In genomic region chr2:131351968-131352746, GRCm38 (mm10) we compare ENCODE assay signal across 8 mouse cellular contexts. TPM values are rescaled to one million over a fixed set of nuclear protein-coding genes. Genes with fewer than 3 reads are reported as not detected.
DNase-seq lines count a peak whose midpoint lies in the region; ATAC-seq and TF ChIP-seq lines count a peak whose summit lies in the region.

No protein-coding gene starts in this region.

- peak overlapping the region; percentile 94 for H3K4me3 ChIP-seq in kidney, embryonic 14.5 days (ENCODE audit: low read length)
- H3K4me3 ChIP-seq in hindbrain, postnatal 0 days (ENCODE audit: low read length) = peak overlapping the region; percentile 96
- H3K4me3 ChIP-seq in midbrain, embryonic 12.5 days = peak overlapping the region; percentile 86

- no peaks in the 10 kb centered on the region for H3K36me3 ChIP-seq in kidney, embryonic 14.5 days (ENCODE audit: control insufficient read depth, insufficient read depth, low read length)
- no peaks in the 10 kb centered on the region for H3K36me3 ChIP-seq in hindbrain, postnatal 0 days (ENCODE audit: insufficient read depth, low read length)
- no peaks in the 10 kb centered on the region for H3K36me3 ChIP-seq in midbrain, embryonic 12.5 days

- H3K9me3 ChIP-seq in kidney, embryonic 14.5 days (ENCODE audit: control insufficient read depth, low read length) = no peaks in the 10 kb centered on the region
- H3K9me3 ChIP-seq in hindbrain, postnatal 0 days (ENCODE audit: low read length) = no peaks in the 10 kb centered on the region
- H3K9me3 ChIP-seq in midbrain, embryonic 12.5 days = no peaks in the 10 kb centered on the region

- WGBS in kidney, embryonic 14.5 days = under 1% methylated on average over 50 of the region's 51 CpGs
- under 1% methylated on average over 51 of the region's 51 CpGs for WGBS in hindbrain, postnatal 0 days
- under 1% methylated on average over 47 of the region's 51 CpGs for whole genome bisulfite sequencing in midbrain, embryonic 12.5 days

- H3K9ac ChIP-seq in kidney, embryonic 14.5 days (ENCODE audit: low read depth, low read length) = peak overlapping the region; percentile 94
- H3K9ac ChIP-seq in hindbrain, postnatal 0 days (replicated peaks; ENCODE audit: low read length) = peak overlapping the region; percentile 98
- peak overlapping the region; percentile 96 for H3K9ac ChIP-seq in midbrain, embryonic 12.5 days (replicated peaks)

- TF ChIP-seq CTCF in hindbrain, postnatal 0 days (IDR thresholded peaks at IDR 0.05; ENCODE audit: low read depth) = no peak

- H3K4me1 ChIP-seq in kidney, embryonic 14.5 days (ENCODE audit: control insufficient read depth, insufficient read depth, low read length) = peaks cover 9% of the 10 kb centered on the region
- no peaks in the 10 kb centered on the region for H3K4me1 ChIP-seq in hindbrain, postnatal 0 days (ENCODE audit: insufficient read depth, low read length)
- peaks cover 13% of the 10 kb centered on the region for H3K4me1 ChIP-seq in midbrain, embryonic 12.5 days

- peak; percentile 85 for ATAC-seq in kidney, embryonic 14.5 days (ENCODE audit: low FRiP score, low TSS enrichment)
- peak; percentile 42 for ATAC-seq in common myeloid progenitor, adult 5-6 weeks (replicated peaks; ENCODE audit: low read depth, poor library complexity, severe bottlenecking)
- no peak; the same call in 1 of the 2 replicates for ATAC-seq in hindbrain, postnatal 0 days
- no peak for ATAC-seq in midbrain, embryonic 12.5 days (ENCODE audit: low FRiP score, low read depth)

- H3K4me2 ChIP-seq in kidney, embryonic 14.5 days (replicated peaks; ENCODE audit: low read depth, low read length) = peak overlapping the region; percentile 73
- peak overlapping the region; percentile 79 for H3K4me2 ChIP-seq in hindbrain, postnatal 0 days (ENCODE audit: low read depth, low read length)
- peak overlapping the region; percentile 73 for H3K4me2 ChIP-seq in midbrain, embryonic 12.5 days (replicated peaks)

- DNase-seq in kidney, postnatal 4 days = no peak
- peak; percentile 23 for DNase-seq in ES-CJ7 (ENCODE audit: low read depth, low spot score)
- peak; percentile 66 for DNase-seq in hindbrain, postnatal 0 days (ENCODE audit: low spot score)
- no peak for DNase-seq in spleen, postnatal 14 days (ENCODE audit: low spot score in 2 of 2)
- no peak for DNase-seq in adrenal gland, postnatal 10 days

- no peaks in the 10 kb centered on the region for H3K27me3 ChIP-seq in kidney, embryonic 14.5 days (ENCODE audit: control insufficient read depth, insufficient read depth, low read length)
- no peaks in the 10 kb centered on the region for H3K27me3 ChIP-seq in hindbrain, postnatal 0 days (ENCODE audit: insufficient read depth, low read length)
- peaks cover 5% of the 10 kb centered on the region; the same call in 1 of the 2 replicates for H3K27me3 ChIP-seq in midbrain, embryonic 12.5 days

- H3K27ac ChIP-seq in kidney, embryonic 14.5 days (ENCODE audit: low read depth, low read length) = peak overlapping the region; percentile 88
- H3K27ac ChIP-seq in hindbrain, postnatal 0 days = peak overlapping the region; percentile 97
- peak overlapping the region; percentile 97 for H3K27ac ChIP-seq in midbrain, embryonic 12.5 days (replicated peaks)

RNA-seq across cellular contexts. Expression of gene Rnf24, which starts 0.5 kb away (rescaled TPM):
- 3.9 and 4.8 TPM in 2 replicates for polyA plus RNA-seq in kidney, embryonic 14.5 days (2014; fragmentation: Nextera tagmentation; extraction: Ambion mirVana)
- 0.82 and 3.7 TPM in 2 replicates for total RNA-seq in common myeloid progenitor, adult 5-6 weeks (2017)
- total RNA-seq in hindbrain, postnatal 0 days (2014; rRNA removed) = 15.5 and 21.8 TPM in 2 replicates
- 8.2 and 10.1 TPM in 2 replicates for polyA plus RNA-seq in hindbrain, postnatal 0 days (2015; fragmentation: Nextera tagmentation; extraction: Ambion mirVana)
- polyA plus RNA-seq in midbrain, embryonic 12.5 days (2016; fragmentation: Nextera tagmentation; extraction: Ambion mirVana) = 17.0 and 18.0 TPM in 2 replicates
- total RNA-seq in adrenal gland, postnatal 10 days (2021) = 1 to 10 TPM; 9.3 to 10.0 TPM

Comparison
In these comparisons a context has a peak if more than half of its experiments do, and no peak if none do; other contexts are left out.
1. ATAC-seq: peak in kidney, embryonic 14.5 days (single experiment) and common myeloid progenitor, adult 5-6 weeks (single experiment); none in hindbrain, postnatal 0 days (single experiment) and midbrain, embryonic 12.5 days (single experiment).
2. DNase-seq: peak in ES-CJ7 (single experiment) and hindbrain, postnatal 0 days (single experiment); none in kidney, postnatal 4 days (0 of 2), spleen, postnatal 14 days (0 of 2) and adrenal gland, postnatal 10 days (single experiment).
3. Peak in every context shown above with its lines, with median percentiles within 50 percentile points of each other: H3K27ac ChIP-seq, H3K4me2 ChIP-seq, H3K4me3 ChIP-seq and H3K9ac ChIP-seq.